Mouse (Mus musculus) urinary bladder, postnatal 25 days (tissue): ENCODE data around the gene Gm45716.
"Not testable (repeated sequence)": the region's sequence is repeated elsewhere in the genome, so short reads cannot be mapped to it uniquely, and the experiment has no call there.

Experiments
- DNase-seq: peaks from one replicate; pipeline ENCODE4 v3.0.0; 2022; ENCODE audit warnings: low spot score

The Gm45716 gene

GRCm38 (mm10) chr11:90250189-90250588 lies 62.7 kb downstream of the Gm45716 start:
- DNase-seq, result no peak

GRCm38 (mm10) chr11:90250730-90251129 lies 63.2 kb downstream of the Gm45716 start:
- no peak for DNase-seq

GRCm38 (mm10) chr11:90251923-90252322 lies 64.4 kb downstream of the Gm45716 start:
- DNase-seq, result no peak

GRCm38 (mm10) chr11:90252366-90252765 lies 64.9 kb downstream of the Gm45716 start:
- no peak for DNase-seq

DNA sequence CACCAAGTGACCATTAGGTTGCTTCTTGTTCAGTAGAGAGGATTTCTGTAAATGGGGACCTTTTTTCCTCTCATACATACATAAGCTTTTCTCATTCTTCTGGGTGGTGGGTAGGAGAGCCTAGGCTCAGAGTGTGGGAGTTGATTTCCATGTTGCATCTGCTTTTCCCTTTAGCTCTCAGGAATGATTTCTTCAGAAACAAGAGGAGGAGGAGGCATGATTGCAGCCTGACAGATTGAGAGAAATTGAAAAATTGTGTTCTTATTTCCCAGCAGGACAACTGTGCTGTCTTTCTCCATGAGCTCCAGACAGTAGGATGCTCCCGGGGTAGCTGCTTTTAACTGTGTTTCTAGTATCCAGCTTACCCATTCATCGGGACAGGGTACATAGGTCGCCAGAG lies 67.1 kb downstream of the Gm45716 start:
- no peak for DNase-seq

- DNase-seq, result no peak
These were observed 68.2 kb downstream of the Gm45716 start for GRCm38 (mm10) chr11:90255687-90256086.

DNA sequence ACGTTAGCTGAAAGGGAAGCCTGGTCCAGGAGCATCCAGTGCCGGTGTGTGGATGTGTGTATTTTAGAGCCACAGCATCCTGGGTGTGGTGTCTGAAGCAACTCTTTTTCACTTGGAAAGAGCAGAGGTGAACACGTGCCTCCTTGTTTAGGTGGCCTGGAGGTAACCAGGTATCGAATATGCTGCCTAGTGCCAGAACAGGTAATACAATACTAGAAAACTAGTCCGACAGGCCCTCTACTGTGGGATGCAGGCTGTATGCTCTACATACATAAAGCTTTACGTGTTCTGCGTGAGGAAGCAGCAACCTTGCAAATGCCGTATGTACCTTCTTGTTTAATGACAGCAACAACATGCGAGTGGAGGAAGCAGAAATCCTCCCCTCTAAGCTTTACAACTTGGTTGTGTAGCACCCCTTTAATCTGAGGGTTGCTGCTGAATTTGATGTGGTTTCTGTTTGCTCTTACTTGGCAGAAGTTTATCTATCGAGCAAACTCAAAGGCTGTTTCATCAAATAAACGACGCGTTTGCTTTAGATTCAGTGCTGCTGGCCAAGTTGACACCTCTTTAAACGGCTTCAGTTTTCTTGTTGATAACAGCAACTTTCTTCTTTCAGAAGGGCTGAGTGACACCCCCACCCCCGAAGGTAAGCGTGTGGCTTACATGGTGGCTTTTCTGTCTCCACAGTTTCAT lies 69.5 kb downstream of the Gm45716 start:
- DNase-seq, result no peak

GRCm38 (mm10) chr11:90258321-90258927 lies 70.9 kb downstream of the Gm45716 start:
- no peak for DNase-seq

DNA sequence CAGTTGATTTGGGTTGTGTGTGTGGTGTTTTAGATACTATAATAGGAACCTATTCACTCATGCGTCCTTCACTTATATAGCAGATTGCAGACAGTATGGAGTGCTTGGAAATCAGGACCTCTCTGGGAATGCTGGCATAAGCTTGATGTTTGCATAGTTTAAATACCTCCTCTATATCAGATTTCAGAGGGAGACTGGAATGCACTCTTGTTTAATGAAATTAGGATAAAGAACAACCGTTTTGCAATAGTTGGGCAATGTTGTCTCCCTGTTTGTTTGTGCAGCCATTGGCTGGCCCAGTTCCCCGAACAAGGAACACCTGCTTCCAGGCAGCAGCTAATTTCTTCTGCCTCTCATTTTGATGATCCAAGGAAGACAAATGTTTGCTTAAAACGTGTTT lies 71.6 kb downstream of the Gm45716 start:
- DNase-seq, result no peak

- DNase-seq, result no peak
These were observed 72.3 kb downstream of the Gm45716 start for GRCm38 (mm10) chr11:90259826-90260225.

DNA sequence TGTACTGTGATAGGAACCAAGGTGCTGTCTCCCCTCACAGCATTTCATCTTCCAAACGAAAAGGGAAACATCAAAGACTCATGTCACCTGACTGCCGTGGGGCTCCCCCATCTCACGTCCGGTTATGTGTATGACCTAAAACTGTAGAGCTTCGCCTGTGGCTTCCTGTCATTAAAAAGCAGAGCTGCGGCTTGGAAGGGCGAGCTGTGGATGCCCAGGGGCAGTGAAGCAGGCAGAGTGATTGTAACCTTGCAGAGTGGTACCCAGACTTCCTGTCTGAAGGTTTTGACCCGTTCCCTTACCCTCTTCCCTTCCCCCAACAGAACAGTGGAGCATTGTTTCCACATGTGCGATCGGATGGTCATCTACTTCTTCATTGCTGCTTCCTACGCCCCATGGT lies 76.7 kb downstream of the Gm45716 start:
- DNase-seq, result no peak

- DNase-seq, result no peak
These were observed 78.1 kb downstream of the Gm45716 start for GRCm38 (mm10) chr11:90265581-90265980.

DNA sequence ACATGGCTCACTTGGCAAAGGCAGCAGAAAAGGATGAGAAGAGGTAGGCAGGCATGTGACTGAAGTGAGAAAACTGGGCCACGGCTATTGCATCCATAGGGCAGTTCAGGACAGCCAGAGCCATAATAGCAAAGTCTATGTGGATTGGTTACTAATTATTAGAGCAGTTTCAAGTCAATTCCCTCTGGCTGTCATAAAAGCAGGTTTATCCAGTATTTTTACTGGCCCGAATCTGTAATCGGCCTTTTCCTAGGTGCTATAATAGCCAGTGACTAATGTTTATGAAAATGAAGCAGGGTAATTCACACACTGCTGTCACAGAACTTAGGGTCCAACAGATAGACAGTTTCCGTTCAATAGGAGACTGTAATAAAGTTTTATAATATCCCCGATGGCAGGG lies 81.5 kb downstream of the Gm45716 start:
- DNase-seq, result no peak

DNA sequence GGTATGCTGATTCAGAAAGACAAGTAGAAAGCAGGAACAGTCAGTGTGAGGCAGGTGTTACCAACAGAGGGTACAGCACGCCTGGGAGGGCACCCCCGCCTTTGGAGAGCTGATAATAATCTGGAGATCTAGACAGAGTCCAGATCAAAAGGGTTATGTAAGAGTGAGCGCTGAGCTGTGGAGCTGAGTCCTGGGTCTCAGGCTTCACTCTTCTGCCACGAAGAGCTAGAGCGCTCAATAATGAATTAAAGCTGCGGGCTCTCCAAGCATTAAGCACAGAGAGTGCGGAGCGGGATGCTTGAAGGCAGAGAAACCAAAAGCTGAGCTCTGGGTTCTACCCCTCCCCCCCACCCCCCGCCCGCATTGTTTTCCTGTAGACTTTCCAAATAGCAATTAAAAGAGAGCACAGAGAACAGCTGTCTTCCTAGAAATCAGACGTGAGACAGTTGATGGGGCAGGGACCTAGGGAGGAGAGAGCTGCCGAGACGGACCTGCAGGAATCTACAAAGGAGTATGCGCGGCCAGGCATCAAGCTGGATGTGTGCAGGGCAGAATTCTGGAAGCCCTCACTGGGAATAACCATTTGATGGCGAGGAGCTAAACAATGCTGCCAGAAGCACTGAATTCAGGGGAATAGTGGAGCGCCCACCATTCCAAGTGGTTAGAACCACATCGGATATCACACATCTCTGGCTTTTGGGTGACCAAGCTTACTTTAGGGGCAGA lies 82.1 kb downstream of the Gm45716 start:
- DNase-seq, result no peak

GRCm38 (mm10) chr11:90270132-90270877 lies 82.8 kb downstream of the Gm45716 start:
- no peak for DNase-seq

GRCm38 (mm10) chr11:90274187-90274586 lies 86.7 kb downstream of the Gm45716 start:
- no peak for DNase-seq

DNA sequence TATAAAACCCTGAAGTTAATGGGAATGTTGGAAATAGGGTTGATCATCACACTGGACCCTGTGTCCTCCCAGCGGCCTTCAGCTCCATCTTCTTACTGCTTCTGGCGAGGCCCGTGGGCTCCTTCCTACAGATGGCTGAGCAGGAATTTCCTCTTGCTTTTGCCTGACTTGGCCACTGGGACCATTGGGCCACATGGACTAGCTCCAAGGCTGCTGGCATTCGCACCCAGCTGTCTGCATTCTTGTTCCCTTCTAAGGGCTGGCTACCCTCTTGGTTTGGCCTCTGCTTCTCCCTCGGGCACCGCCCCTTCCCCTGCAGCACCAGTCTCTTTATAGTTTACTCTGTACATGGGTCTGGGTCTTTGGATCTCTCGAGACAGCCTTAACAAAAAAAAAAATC lies 88.2 kb downstream of the Gm45716 start:
- no peak for DNase-seq

DNA sequence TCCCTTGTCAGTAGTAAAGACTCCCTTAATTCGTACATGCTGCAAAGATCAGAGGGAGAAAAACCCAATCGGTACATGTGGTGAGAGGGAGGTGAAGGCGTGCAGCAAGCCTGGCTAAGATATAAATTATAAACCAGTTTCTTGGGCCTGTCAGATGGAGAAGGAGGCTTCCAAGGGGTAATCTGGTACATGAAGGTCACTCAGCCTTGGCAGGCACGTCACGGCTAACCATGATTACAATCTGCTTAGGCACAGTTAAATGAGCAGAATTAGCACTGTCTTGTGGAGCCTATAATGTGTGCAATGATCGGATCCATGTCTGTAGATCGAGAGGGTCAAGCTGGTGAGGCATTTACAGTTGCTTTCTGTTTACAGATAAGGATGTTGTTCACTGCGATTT lies 88.7 kb downstream of the Gm45716 start:
- no peak for DNase-seq

DNA sequence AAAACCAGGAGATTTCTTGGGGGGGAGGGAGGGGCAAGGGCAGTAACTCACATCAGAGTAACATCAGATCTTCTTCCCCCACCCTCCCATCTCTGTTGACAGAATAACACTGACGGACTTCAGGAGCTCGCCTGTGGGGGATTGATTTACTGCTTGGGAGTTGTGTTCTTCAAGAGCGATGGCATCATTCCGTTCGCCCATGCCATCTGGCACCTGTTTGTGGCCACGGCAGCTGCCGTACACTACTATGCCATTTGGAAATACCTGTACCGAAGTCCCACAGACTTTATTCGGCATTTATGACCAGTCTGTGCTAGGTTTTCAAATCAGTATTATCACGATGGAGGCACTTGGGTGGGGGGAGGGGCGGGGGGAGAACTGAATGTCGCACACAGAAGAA lies 89.1 kb downstream of the Gm45716 start:
- no peak for DNase-seq

GRCm38 (mm10) chr11:90280069-90280468 lies 92.6 kb downstream of the Gm45716 start:
- DNase-seq, result no peak

GRCm38 (mm10) chr11:90281943-90282342 lies 94.5 kb downstream of the Gm45716 start:
- not testable (repeated sequence) for DNase-seq

- no peak for DNase-seq
These were observed 95.7 kb downstream of the Gm45716 start for GRCm38 (mm10) chr11:90283159-90283558.

- no peak for DNase-seq
These were observed 96.1 kb downstream of the Gm45716 start for GRCm38 (mm10) chr11:90283601-90284000.
